Mouse (Mus musculus) ovary, postnatal 36 days (tissue): ENCODE measurements around the gene Hist1h2ae.
"Not testable (repeated sequence)": the region's sequence is repeated elsewhere in the genome, so short reads cannot be mapped to it uniquely, and the experiment has no call there.

Experiments
- DNase-seq: peaks from one replicate; pipeline ENCODE4 v3.0.0; 2022; ENCODE audit warnings: low spot score, mixed read lengths

The Hist1h2ae gene

GRCm38 (mm10) chr13:23571022-23571503 is at the start of gene Hist1h2ae, which contains the start of gene Hist1h2bg:
Hist1h2ae (minus strand) TSS chr13:23571220.
Hist1h2bg (plus strand) TSS chr13:23571396.
- DNase-seq: peak; percentile 69

DNA sequence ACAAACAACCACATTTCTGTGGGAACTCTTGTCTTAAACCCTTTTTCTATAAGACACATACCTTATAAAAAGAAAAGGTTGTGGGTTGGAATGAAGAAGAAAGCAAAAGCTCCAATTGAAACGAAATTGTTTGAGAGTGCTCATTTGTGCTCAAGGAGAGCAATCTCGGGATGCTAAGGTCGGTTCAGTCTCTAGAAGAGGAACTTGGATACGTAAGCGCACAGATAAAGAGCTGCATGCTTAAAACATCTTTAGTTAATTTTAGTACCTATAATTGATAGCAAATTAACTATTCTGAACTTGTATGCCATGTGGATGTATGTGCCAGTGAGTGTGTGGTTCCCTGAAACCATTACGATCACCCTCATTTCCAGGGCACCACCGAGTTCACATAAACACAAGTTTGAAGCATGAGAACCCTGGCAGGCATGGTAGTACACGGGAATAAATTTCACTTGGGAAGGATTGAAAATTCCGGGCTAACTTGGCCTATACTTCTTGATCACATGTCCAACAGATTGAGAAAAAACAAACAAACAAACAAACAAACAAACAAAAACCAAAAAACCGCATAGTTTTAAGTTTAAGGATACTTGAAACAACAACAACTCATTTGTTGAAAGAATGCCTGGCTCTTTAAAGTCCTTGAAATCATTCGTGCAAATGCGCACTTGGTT is 49.2 kb upstream of the Hist1h2ae start:
- no peak for DNase-seq

DNA sequence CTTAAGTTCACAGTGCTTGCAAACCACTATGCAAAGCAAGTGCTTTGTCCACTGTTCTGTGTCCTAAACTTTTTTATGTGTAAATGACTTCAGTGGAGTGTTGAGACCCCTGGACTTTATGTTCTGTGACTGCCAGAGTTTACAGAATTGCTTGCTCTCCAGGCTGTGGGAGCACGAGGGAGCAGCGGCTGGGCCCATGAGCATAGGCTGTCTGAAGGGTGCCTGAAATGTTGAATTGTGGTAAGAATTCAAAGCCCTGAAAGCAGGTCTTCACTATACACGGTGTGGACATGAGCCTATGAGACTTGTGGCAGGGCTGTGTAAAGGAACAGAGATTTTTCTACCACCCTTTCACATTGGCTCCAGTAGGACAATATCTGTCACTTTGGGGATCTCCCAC is 40.6 kb upstream of the Hist1h2ae start:
- no peak for DNase-seq

- no peak for DNase-seq
These were observed 39.4 kb upstream of the Hist1h2ae start for GRCm38 (mm10) chr13:23610393-23610792.

DNA sequence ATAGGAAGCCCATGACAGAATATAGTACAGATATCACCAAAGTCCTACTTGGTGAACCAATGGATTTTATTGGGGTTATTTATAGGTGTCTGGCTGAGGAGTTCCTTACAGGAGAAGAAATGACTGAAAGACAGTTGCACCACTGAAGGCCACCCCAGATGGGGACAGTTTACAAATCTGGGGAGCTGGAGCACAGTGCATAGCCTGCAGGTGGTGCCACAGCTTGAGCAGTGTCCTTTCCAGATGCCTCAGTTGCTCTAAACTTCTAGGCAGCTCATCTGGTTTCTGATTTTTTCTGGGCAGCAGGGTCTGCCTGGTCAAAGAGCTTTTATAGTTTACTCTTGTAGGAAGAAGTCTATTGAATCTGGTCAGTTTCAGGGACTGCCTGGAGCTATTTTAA is 38.8 kb upstream of the Hist1h2ae start:
- no peak for DNase-seq

GRCm38 (mm10) chr13:23609209-23609608 is 38.2 kb upstream of the Hist1h2ae start:
- DNase-seq: no peak

- DNase-seq: no peak
These were observed 34.0 kb upstream of the Hist1h2ae start for GRCm38 (mm10) chr13:23605052-23605451.

GRCm38 (mm10) chr13:23604452-23604851 is 33.4 kb upstream of the Hist1h2ae start:
- no peak for DNase-seq

- DNase-seq: no peak
These were observed 32.2 kb upstream of the Hist1h2ae start for GRCm38 (mm10) chr13:23603182-23603699.

DNA sequence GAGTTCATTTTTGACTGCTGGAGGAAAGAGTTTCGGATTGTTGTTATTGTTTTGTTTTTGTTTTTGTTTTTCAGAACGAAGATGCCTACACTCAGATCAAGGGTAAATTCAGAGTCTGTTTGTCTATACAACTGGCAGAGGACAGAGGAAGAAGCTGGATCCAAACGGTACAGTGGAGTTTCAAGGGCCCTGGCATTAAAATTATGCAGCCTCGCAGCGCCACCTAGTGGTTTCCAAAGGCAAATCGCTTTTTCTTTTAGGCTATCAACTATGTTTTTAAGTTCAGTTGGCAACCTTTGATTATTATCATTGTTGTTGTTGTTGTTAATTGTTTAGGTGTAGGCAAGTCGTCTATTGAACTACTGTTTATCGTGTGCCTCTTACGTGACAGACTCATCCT is 26.9 kb upstream of the Hist1h2ae start:
- peak; percentile 70 for DNase-seq

- DNase-seq: no peak
These were observed 24.8 kb upstream of the Hist1h2ae start for GRCm38 (mm10) chr13:23595622-23596372.

DNA sequence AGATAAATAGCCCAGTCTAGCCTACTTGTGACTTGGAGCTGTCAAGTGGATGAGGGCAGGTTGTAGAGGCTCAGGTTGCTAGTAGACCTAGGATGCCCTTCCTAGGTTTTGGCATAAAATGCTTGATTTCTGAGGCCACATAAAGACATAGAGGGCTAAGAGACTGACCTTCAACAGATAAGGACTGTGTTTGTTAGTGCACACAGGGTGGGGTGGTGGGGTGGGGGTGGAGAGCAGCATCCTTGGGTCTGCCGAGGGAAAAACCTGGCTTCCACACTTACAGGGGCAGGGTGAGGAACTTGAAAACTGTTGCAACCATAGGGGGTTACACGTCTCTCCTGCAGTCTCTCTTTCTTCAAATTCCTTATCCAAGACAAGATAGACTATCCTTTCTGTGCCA is 24.2 kb upstream of the Hist1h2ae start:
- no peak for DNase-seq

- DNase-seq: no peak
These were observed 22.2 kb upstream of the Hist1h2ae start for GRCm38 (mm10) chr13:23593051-23593770.

GRCm38 (mm10) chr13:23592614-23593013 is 21.6 kb upstream of the Hist1h2ae start:
- DNase-seq: no peak

GRCm38 (mm10) chr13:23591886-23592285 is 20.9 kb upstream of the Hist1h2ae start:
- not testable (repeated sequence) for DNase-seq

GRCm38 (mm10) chr13:23591206-23591605 is 20.2 kb upstream of the Hist1h2ae start:
- DNase-seq: no peak

- no peak for DNase-seq
These were observed 15.9 kb upstream of the Hist1h2ae start for GRCm38 (mm10) chr13:23586940-23587225.

GRCm38 (mm10) chr13:23586099-23586939 is 15.3 kb upstream of the Hist1h2ae start:
- DNase-seq: no peak

- peak; percentile 69 for DNase-seq
These were observed 14.6 kb upstream of the Hist1h2ae start for GRCm38 (mm10) chr13:23585442-23586098.

- peak; percentile 66 for DNase-seq
These were observed 14.0 kb upstream of the Hist1h2ae start for GRCm38 (mm10) chr13:23585029-23585441.

DNA sequence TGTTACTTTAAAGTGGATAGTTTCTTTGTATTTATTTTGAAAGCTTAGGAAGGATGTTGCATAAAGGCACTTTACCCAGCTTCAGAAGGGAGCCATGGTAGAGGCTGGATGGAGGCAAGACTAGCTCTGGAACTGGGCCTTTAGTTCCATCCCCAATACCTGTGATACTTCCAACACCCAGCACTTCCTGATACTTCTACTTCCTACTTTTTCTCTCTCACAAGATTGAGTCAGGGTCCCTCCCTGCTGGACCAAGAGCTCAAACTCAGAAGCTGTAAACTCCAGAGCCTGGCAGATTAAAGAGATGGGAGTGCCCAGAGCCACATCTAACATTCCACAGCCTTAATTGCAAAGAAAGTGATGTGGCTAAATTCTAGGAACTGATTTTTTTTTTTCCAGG is 13.3 kb upstream of the Hist1h2ae start:
- DNase-seq: no peak
